Mouse (Mus musculus) MEL (cell line): ENCODE data around the gene Mpzl1.

Experiments
- CTCF ChIP-seq, 3 experiments: IDR thresholded peaks in 2 of 3; conservative IDR thresholded peaks in 1 of 3; 2 replicates each; pipeline ENCODE4 v1.5.1; 2011 to 2012; ENCODE audit warnings: low read length in 3 of 3, low read depth in 2 of 3, mild to moderate bottlenecking in 2 of 3, improper control_type of control experiment in 1 of 3, inconsistent platforms in 1 of 3, mixed read lengths in 1 of 3, moderate library complexity in 1 of 3; ENCODE audit not compliant: control insufficient read depth in 1 of 3, insufficient read depth in 1 of 3, poor library complexity in 1 of 3, severe bottlenecking in 1 of 3
- E2F4 ChIP-seq: IDR thresholded peaks from 2 replicates; pipeline ENCODE4 v1.6.1; 2011; ENCODE audit warnings: low read depth, low read length, improper control_type of control experiment, borderline replicate concordance
- EP300 ChIP-seq, 2 experiments: IDR thresholded peaks; 2 replicates each; pipeline ENCODE4 v1.6.1; 2011; ENCODE audit warnings: improper control_type of control experiment in 2 of 2, low read length in 2 of 2, low read depth in 1 of 2, mild to moderate bottlenecking in 1 of 2
- ZMIZ1 ChIP-seq: IDR thresholded peaks from 2 replicates; pipeline ENCODE4 v1.6.1; 2012; ENCODE audit warnings: low read depth, mild to moderate bottlenecking, inconsistent platforms, low read length, improper control_type of control experiment, moderate library complexity

DNA sequence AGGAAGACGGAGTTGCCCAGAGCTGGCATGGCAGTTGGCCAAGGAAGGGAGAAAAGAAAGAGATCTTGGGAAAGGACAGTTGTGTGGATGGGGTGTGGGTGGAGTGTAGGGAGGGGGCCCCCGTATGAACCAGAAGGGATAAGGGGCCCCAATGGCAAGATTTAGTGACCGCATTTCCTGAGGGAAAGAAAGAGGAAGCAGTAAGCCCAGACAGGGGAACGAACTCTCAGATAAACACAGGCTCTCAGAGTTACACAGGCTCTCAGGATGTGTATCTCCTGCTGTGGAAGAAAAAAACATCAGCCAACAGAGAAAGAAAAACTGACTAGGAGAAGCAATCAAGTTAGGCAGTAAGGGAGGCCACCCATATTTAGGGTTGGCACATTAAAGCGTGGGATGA lies 16.8 kb upstream of the Mpzl1 start:
- no peak for TF ChIP-seq CTCF (IDR thresholded peaks at IDR 0.05 in 2 of 3, conservative IDR thresholded peaks at IDR 0.05 in 1 of 3; ENCODE audit: control insufficient read depth in 1 of 3, insufficient read depth in 1 of 3, low read depth in 2 of 3, low read length in 3 of 3, poor library complexity in 1 of 3, severe bottlenecking in 1 of 3)
- TF ChIP-seq ZMIZ1, result no peak
- TF ChIP-seq EP300 (IDR thresholded peaks at IDR 0.05; ENCODE audit: low read depth in 1 of 2, low read length in 2 of 2), result peak in 1 of 2 experiments; percentile 47; a peak in 2 of 4 replicates
- no peak for TF ChIP-seq E2F4
